Mouse (Mus musculus) kidney, postnatal 25 days (tissue): Measurements from ENCODE around the gene Dmtf1.

ENCODE experiments used
- DNase-seq, 2 experiments: peaks; one replicate each; pipeline ENCODE4 v3.0.0; 2021; ENCODE audit warnings: mixed read lengths in 2 of 2

Dmtf1 gene

GRCm38 (mm10) chr5:9107296-9108089 is 54.1 kb downstream of the Dmtf1 start:
- DNase-seq: no peak

- peak; percentile 41 to 66 for DNase-seq
Measured at GRCm38 (mm10) chr5:9106806-9107205, 54.8 kb downstream of the Dmtf1 start.

DNA sequence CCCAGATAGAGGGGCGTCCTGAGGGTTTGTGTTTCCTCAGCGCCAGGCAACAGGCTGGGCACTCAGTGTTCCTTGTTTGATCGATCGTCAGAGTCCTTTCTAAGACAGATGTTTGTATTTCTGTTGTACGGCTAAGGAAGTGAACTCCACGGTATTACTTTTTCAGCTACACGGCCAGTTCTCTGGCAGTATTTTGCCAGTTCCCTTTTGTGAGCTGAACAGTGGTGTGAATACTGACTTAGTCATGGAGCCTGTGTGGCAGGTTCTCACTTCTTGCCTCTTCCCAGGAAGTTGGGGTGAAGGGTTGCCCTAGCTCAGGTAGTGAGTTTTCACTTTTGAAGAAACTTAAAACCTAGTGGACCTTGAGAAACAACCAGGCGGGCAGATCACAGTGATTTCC is 57.6 kb downstream of the Dmtf1 start:
- DNase-seq: no peak

- no peak for DNase-seq
Measured at GRCm38 (mm10) chr5:9102696-9103095, 58.9 kb downstream of the Dmtf1 start.

GRCm38 (mm10) chr5:9100849-9101801 is 60.5 kb downstream of the Dmtf1 start:
- DNase-seq: peak; percentile 56 to 79

DNA sequence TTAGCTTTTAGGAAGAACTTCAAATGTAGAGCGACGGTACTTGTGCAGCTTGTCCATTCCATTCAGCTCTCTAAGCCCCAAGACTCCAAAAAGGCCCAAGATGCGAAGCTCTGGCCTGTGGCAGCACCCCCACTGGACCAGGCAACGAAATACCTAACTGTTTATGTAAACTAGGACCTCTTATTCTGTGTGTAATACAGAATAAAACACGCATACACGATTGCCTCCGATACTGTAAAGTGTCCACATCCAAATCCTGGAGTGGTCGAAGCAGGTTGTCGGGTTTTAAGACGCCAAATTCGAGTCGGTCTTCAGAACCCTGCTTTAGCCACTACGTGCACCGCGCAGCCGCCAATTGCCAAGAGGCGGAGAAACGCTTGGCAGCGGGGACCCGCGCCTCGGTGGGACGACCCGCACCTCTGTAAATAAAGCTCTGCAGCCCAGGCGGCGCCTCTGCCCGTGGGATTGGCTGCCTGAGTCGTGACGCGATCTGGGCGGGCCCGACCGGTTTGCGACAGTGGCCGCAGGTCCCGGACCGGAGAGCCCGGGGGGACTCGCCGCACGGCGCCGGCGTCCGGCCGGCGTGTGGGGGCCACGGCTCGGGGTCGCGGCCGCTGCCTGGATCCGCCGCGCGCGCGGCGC is 61.2 kb downstream of the Dmtf1 start, which contains the start of gene Tmem243:
Tmem243 (plus strand) TSS at position 462 of the 642 bp plus-strand sequence.
- peak; percentile 94 to 97 for DNase-seq

DNA sequence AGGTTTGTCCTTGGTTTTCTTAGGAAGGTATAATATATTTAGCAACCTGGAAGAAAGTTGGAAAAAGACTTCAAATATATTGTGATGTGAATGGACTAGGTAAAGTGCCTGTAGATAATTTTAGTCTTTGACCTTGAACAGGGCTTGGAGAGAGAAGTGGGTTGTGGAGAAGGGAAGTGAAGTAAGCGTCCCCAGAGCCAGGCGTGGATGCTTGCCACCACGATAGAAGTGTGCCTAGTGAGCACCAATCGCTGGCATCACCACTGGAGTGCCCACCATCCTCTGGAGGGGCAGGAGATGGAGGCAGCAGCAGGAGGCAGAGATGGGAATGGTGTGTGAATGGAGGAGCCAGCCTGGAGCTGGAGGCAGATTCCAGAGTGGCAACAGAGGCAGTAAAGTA is 68.1 kb downstream of the Dmtf1 start:
- no peak for DNase-seq

- no peak for DNase-seq
Measured at GRCm38 (mm10) chr5:9092716-9093115, 68.9 kb downstream of the Dmtf1 start.

DNA sequence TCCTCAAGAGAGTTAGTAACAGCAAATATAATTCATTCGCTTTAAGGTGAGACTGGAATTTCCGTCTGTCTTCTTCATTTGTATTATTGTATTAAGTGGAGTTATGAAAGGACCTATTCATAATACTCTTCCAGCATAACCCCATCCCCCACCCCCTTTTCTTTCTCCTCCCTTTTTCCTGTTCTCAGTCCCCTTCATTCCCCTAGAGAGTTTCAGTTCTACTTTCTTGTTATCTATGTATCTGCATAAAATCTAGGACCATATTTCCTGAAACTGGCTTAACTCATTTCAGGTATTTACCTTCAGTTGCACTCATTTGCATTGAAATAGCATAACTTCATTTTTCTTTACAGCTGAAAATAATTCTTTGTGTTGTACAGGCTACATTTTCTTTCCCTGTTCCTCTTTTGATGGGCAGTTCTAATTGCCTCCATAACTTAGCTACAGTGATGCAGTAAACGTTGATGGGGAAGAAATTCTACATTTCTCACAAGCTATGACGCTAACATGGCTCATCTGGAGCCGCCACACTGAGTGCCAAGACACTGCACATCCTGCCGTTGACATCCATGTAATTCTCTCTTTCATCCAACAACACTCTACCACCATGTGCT is 71.0 kb downstream of the Dmtf1 start:
- no peak for DNase-seq

GRCm38 (mm10) chr5:9086924-9087719 is 74.5 kb downstream of the Dmtf1 start:
- no peak for DNase-seq

DNA sequence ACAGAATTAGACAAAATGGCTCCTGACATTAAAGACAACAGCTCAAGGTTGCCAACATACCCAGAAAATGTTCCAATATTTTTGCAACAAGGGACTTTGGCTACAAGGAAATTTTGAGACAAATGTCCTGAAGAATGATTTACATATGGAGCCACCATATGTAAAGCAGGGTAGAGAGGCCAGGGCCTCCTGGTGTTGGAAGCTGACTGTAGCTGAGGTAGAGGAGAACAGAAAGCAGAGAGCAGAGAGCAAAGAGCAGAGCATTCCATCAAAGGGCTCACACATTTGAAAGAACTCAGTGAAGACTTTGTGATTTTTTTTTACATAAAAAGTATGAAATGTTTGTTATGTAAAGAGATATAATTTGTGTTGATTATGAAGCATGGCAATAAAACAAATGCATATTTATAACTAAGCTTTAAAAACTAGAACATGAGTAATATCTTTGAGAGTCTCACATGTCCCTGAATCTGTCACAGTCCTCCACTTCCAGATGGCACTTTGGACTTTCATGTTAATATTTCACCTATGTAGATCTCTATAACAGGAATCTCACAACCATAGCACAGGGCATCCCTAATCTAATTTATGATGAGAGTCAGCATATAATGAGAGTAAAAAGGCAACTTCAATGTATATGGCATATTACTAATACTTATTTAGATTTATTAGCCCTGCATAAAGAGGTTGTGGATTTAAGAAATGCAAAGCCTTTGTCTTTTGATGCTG is 81.6 kb downstream of the Dmtf1 start:
- no peak for DNase-seq

- peak in 1 of 2 experiments; percentile 20 for DNase-seq
Measured at GRCm38 (mm10) chr5:9073177-9073854, 88.3 kb downstream of the Dmtf1 start.

DNA sequence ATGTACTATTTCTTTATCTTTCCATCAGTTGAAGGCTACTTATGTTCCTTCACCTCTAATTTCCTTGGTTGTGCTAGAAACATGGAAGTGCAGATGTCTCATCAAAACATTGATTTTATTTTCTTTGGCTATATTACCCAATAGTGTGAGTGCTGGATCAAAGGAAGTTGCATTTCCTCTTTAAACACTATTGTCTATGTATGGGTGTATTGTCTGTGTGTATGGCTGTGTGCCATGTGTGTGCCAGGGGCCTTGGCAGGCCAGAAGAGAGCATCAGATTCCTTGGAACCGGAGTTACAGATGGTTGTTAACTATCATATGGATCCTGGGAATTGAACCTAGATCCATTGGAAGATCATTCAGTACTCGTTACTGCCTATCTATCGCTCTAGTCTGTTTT is 90.2 kb downstream of the Dmtf1 start:
- DNase-seq: no peak

DNA sequence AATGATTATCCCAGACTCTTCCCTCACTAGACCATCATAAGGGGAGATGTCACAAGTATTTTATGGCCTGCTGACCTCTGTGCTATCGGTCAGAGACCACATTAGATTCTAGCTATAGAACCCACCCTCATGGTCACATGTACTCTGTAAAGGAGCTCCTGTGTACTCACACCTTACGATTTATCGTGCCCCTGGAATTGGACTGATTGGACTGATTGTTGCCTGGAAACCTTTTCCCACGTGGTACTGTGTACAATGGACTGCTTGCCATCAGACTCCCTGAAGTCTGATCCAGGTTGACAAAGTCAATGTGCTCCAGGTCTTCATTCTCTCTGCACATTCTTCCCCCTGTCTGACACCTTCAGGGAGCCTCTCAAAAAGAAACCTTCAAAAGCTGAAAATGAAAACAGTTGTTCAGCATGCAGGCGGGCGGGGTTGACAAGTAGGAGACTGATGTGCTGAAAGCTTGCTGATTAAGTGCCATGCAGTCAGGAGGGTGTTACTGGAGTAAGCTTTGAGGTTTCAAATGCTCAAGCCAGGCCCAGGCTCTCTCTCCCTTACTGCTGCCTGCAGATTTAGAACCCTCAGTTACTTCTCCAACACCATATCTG is 91.9 kb downstream of the Dmtf1 start:
- DNase-seq: no peak

DNA sequence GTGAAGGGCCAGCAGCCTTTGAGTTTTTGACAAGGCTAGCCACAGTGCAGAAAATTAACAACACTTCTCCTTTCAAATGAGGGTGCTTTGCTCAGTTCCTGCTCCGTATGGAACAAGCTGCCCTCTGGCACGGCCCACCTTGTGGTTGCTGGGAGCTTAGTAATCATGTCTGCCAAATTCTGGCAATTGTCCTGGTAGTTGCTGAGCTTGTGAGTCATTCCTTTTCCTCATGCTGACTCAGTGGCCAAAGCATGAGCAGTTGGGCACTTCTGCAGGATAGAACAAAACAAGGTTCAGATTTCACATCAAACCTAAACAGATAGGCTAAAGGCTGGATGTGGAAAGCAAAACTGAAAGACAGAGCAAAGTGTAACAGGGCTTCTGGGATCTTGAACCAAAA is 92.7 kb downstream of the Dmtf1 start:
- peak in 1 of 2 experiments; percentile 14 for DNase-seq
